Mouse (Mus musculus): Measurements from ENCODE around the gene Sh2d1b1.
"Not testable (repeated sequence)": the region's sequence is repeated elsewhere in the genome, so short reads cannot be mapped to it uniquely, and the experiment has no call there.

Sh2d1b1 gene

GRCm38 (mm10) chr1:170277016-170277415 lies at the start of gene Sh2d1b1:
TSS of gene Sh2d1b1 (plus strand) at chr1:170277320.
- no peak for DNase-seq (ENCODE audit: low read depth, low spot score)

- not testable (repeated sequence) for DNase-seq (ENCODE audit: low read depth, low spot score)
Measured at GRCm38 (mm10) chr1:170232688-170233087, 44.4 kb upstream of the Sh2d1b1 start, which contains the start of gene Sh2d1b2. TSS of gene Sh2d1b2 (plus strand) at chr1:170232749.

- no peak for DNase-seq (ENCODE audit: low read depth, low spot score)
Measured at GRCm38 (mm10) chr1:170245016-170245415, 32.1 kb upstream of the Sh2d1b1 start.

- no peak for DNase-seq (ENCODE audit: low read depth, low spot score)
Measured at GRCm38 (mm10) chr1:170254893-170255559, 22.1 kb upstream of the Sh2d1b1 start.

GRCm38 (mm10) chr1:170255560-170255910 lies 21.6 kb upstream of the Sh2d1b1 start:
- peak; percentile 56 for DNase-seq (ENCODE audit: low read depth, low spot score)

- no peak for DNase-seq (ENCODE audit: low read depth, low spot score)
Measured at GRCm38 (mm10) chr1:170270281-170270680, 6.8 kb upstream of the Sh2d1b1 start.

- no peak for DNase-seq (ENCODE audit: low read depth, low spot score)
Measured at GRCm38 (mm10) chr1:170270696-170271095, 6.4 kb upstream of the Sh2d1b1 start.

- DNase-seq (ENCODE audit: low read depth, low spot score), result no peak
Measured at GRCm38 (mm10) chr1:170273252-170273651, 3.9 kb upstream of the Sh2d1b1 start.

GRCm38 (mm10) chr1:170282415-170283129 lies 5.5 kb downstream of the Sh2d1b1 start:
- DNase-seq (ENCODE audit: low read depth, low spot score), result no peak

GRCm38 (mm10) chr1:170292239-170292951 lies 15.3 kb downstream of the Sh2d1b1 start:
- peak; percentile 53 for DNase-seq (ENCODE audit: low read depth, low spot score)

GRCm38 (mm10) chr1:170293257-170293656 lies 16.1 kb downstream of the Sh2d1b1 start:
- no peak for DNase-seq (ENCODE audit: low read depth, low spot score)

- no peak for DNase-seq (ENCODE audit: low read depth, low spot score)
Measured at GRCm38 (mm10) chr1:170294786-170295570, 17.9 kb downstream of the Sh2d1b1 start.

- DNase-seq (ENCODE audit: low read depth, low spot score), result no peak
Measured at GRCm38 (mm10) chr1:170299496-170299895, 22.4 kb downstream of the Sh2d1b1 start.

- no peak for DNase-seq (ENCODE audit: low read depth, low spot score)
Measured at GRCm38 (mm10) chr1:170301686-170302085, 24.6 kb downstream of the Sh2d1b1 start.

GRCm38 (mm10) chr1:170302456-170302855 lies 25.3 kb downstream of the Sh2d1b1 start:
- no peak for DNase-seq (ENCODE audit: low read depth, low spot score)

- no peak for DNase-seq (ENCODE audit: low read depth, low spot score)
Measured at GRCm38 (mm10) chr1:170303103-170303502, 26.0 kb downstream of the Sh2d1b1 start.

GRCm38 (mm10) chr1:170305002-170305401 lies 27.9 kb downstream of the Sh2d1b1 start:
- DNase-seq (ENCODE audit: low read depth, low spot score), result no peak

- DNase-seq (ENCODE audit: low read depth, low spot score), result no peak
Measured at GRCm38 (mm10) chr1:170306232-170306631, 29.1 kb downstream of the Sh2d1b1 start, which contains the start of gene Gm7694. TSS of gene Gm7694 (minus strand) at chr1:170306332.

GRCm38 (mm10) chr1:170308503-170308902 lies 31.4 kb downstream of the Sh2d1b1 start, which contains the start of gene Spata46:
TSS of gene Spata46 (plus strand) at chr1:170308803.
- DNase-seq (ENCODE audit: low read depth, low spot score), result no peak

GRCm38 (mm10) chr1:170311431-170311830 lies 34.3 kb downstream of the Sh2d1b1 start:
- DNase-seq (ENCODE audit: low read depth, low spot score), result no peak

GRCm38 (mm10) chr1:170322046-170322445 lies 44.9 kb downstream of the Sh2d1b1 start:
- no peak for DNase-seq (ENCODE audit: low read depth, low spot score)

All from embryo, embryonic 11.5 days (tissue).